Mouse (Mus musculus) cerebellum, adult 11-12 months (tissue): Measurements from ENCODE around the gene Vmn2r116.
"Not testable (repeated sequence)": the region's sequence is repeated elsewhere in the genome, so short reads cannot be mapped to it uniquely, and the experiment has no call there.

ENCODE experiments used
- DNase-seq: peaks from one replicate; pipeline ENCODE4 v3.0.0; 2022

Vmn2r116 gene

GRCm38 (mm10) chr17:23384304-23384703, at the start of gene Vmn2r116:
Vmn2r116 (plus strand) TSS chr17:23384604.
- not testable (repeated sequence) for DNase-seq

GRCm38 (mm10) chr17:23343441-23343840, 41.0 kb upstream of the Vmn2r116 start, which contains the start of gene Vmn2r115:
Vmn2r115 (plus strand) TSS chr17:23343741.
- DNase-seq = not testable (repeated sequence)

GRCm38 (mm10) chr17:23351644-23352043, 32.8 kb upstream of the Vmn2r116 start:
- DNase-seq = no peak

- no peak for DNase-seq
Measured at GRCm38 (mm10) chr17:23433150-23433679, 48.8 kb downstream of the Vmn2r116 start.
